ENCODE assay signal across 18 mouse cellular contexts in the genomic region with DNA sequence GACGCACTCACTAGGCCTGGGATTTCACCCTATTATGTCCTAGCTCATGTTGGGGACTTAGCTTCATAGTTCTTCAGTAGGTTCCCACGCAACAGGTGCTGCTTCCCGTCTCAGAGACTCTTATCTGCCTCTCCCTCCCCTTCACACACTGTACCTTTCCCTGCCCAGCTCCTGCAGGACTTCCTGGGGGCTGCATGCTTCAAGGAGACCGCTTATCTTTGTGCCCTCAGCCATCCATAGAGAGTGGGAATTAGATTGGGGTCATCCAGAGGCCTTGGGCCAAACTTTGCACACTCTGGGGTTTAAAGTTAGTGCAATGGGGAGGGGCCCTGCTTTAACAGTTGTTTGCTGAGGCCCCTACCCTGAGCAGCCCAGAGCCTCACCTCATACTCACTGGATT. TPM values are rescaled to one million over a fixed set of nuclear protein-coding genes. Genes with fewer than 3 reads are reported as not detected.
DNase-seq lines count a peak whose midpoint lies in the region; ATAC-seq lines count a peak whose summit lies in the region.
"Had no signal": no experiment of that assay in that cellular context is flagged by ENCODE, and none has a peak within 500 bp of the region (broad histone marks: within the 10 kb centered on the region; RNA-seq: fewer than 3 reads in every experiment).

No protein-coding gene starts in this region.

- H3K36me3 ChIP-seq in kidney, embryonic 15.5 days: no peaks in the 10 kb centered on the region
- H3K36me3 ChIP-seq in midbrain, embryonic 16.5 days (ENCODE audit: control insufficient read depth, insufficient read depth, low read length): no peaks in the 10 kb centered on the region
- H3K36me3 ChIP-seq in midbrain, embryonic 14.5 days (ENCODE audit: control insufficient read depth, insufficient read depth, low read length): no peaks in the 10 kb centered on the region
- no peaks in the 10 kb centered on the region for H3K36me3 ChIP-seq in limb, embryonic 13.5 days
- H3K36me3 ChIP-seq: embryonic facial prominence, embryonic 10.5 days; heart, embryonic 15.5 days; neural tube, embryonic 13.5 days had no signal

- no peak overlapping the region for H3K9ac ChIP-seq in kidney, embryonic 15.5 days
- H3K9ac ChIP-seq in midbrain, embryonic 16.5 days (ENCODE audit: low read depth, low read length): no peak overlapping the region
- no peak overlapping the region for H3K9ac ChIP-seq in midbrain, embryonic 14.5 days (replicated peaks; ENCODE audit: low read length)
- H3K9ac ChIP-seq in limb, embryonic 13.5 days: peak overlapping the region; percentile 31; the same call in 1 of the 2 replicates
- H3K9ac ChIP-seq: forebrain, embryonic 13.5 days; heart, embryonic 15.5 days; neural tube, embryonic 13.5 days had no signal

- WGBS in kidney, embryonic 15.5 days: 65% methylated on average over 4 of the region's 4 CpGs
- WGBS in midbrain, embryonic 16.5 days: 73% methylated on average over 4 of the region's 4 CpGs
- WGBS in midbrain, embryonic 14.5 days: 73% methylated on average over 4 of the region's 4 CpGs
- 72% methylated on average over 4 of the region's 4 CpGs for WGBS in limb, embryonic 13.5 days

- peaks cover 79% of the 10 kb centered on the region for H3K4me1 ChIP-seq in kidney, embryonic 15.5 days
- peaks cover 54% of the 10 kb centered on the region for H3K4me1 ChIP-seq in midbrain, embryonic 16.5 days (ENCODE audit: control insufficient read depth, insufficient read depth, low read length)
- H3K4me1 ChIP-seq in midbrain, embryonic 14.5 days (ENCODE audit: control insufficient read depth, insufficient read depth, low read length): peaks cover 52% of the 10 kb centered on the region
- peaks cover 79% of the 10 kb centered on the region for H3K4me1 ChIP-seq in limb, embryonic 13.5 days

- no peak overlapping the region for H3K4me3 ChIP-seq in kidney, embryonic 15.5 days (replicated peaks)
- H3K4me3 ChIP-seq in midbrain, embryonic 16.5 days (ENCODE audit: low read depth, low read length): no peak overlapping the region
- H3K4me3 ChIP-seq in midbrain, embryonic 14.5 days (replicated peaks; ENCODE audit: low read depth, low read length): no peak overlapping the region
- H3K4me3 ChIP-seq in limb, embryonic 13.5 days: no peak overlapping the region
- H3K4me3 ChIP-seq: embryonic facial prominence, embryonic 10.5 days; forebrain, embryonic 13.5 days; heart, embryonic 15.5 days; left cerebral cortex, adult 2 months; neural tube, embryonic 13.5 days had no signal

- DNase-seq in kidney, postnatal 14 days: no peak
- DNase-seq in midbrain, embryonic 14.5 days: no peak
- DNase-seq in right cerebral cortex, postnatal 14 days: no peak
- DNase-seq: adrenal gland, adult 2 months; cerebellum, adult 9-10 months; heart, postnatal 4 days; lung, adult 18-20 months; thymus, adult 2 months had no signal

- no peak overlapping the region for H3K4me2 ChIP-seq in kidney, embryonic 15.5 days
- no peak overlapping the region for H3K4me2 ChIP-seq in midbrain, embryonic 16.5 days (ENCODE audit: low read length)
- no peak overlapping the region for H3K4me2 ChIP-seq in midbrain, embryonic 14.5 days (ENCODE audit: low read length)
- no peak overlapping the region for H3K4me2 ChIP-seq in limb, embryonic 13.5 days (replicated peaks)
- H3K4me2 ChIP-seq: forebrain, embryonic 13.5 days; heart, embryonic 15.5 days; liver, embryonic 11.5 days; neural tube, embryonic 13.5 days had no signal

- H3K9me3 ChIP-seq in kidney, embryonic 15.5 days (replicated peaks): no peaks in the 10 kb centered on the region
- H3K9me3 ChIP-seq in midbrain, embryonic 16.5 days (replicated peaks; ENCODE audit: control insufficient read depth, low read length, poor library complexity, severe bottlenecking): no peaks in the 10 kb centered on the region
- no peaks in the 10 kb centered on the region for H3K9me3 ChIP-seq in midbrain, embryonic 14.5 days (ENCODE audit: control insufficient read depth, low read length)
- H3K9me3 ChIP-seq in limb, embryonic 13.5 days: no peaks in the 10 kb centered on the region
- H3K9me3 ChIP-seq: embryonic facial prominence, embryonic 10.5 days; forebrain, embryonic 13.5 days; heart, embryonic 15.5 days; neural tube, embryonic 13.5 days had no signal

- H3K27ac ChIP-seq in kidney, embryonic 15.5 days: peak overlapping the region; percentile 73
- 0 out of 2 replicates have a peak overlapping the region, but pooled peaks have one; percentile 22 for H3K27ac ChIP-seq in midbrain, embryonic 16.5 days (ENCODE audit: low read length)
- no peak overlapping the region for H3K27ac ChIP-seq in midbrain, embryonic 14.5 days (replicated peaks; ENCODE audit: low read depth, low read length)
- no peak overlapping the region for H3K27ac ChIP-seq in limb, embryonic 13.5 days
- H3K27ac ChIP-seq: embryonic facial prominence, embryonic 10.5 days; forebrain, embryonic 13.5 days; heart, embryonic 15.5 days; left cerebral cortex, adult 2 months; neural tube, embryonic 13.5 days had no signal

- H3K27me3 ChIP-seq in kidney, embryonic 15.5 days: no peaks in the 10 kb centered on the region
- H3K27me3 ChIP-seq in midbrain, embryonic 16.5 days (ENCODE audit: control insufficient read depth, insufficient read depth, low read depth, low read length): no peaks in the 10 kb centered on the region
- no peaks in the 10 kb centered on the region for H3K27me3 ChIP-seq in midbrain, embryonic 14.5 days (ENCODE audit: control insufficient read depth, insufficient read depth, low read length)
- no peaks in the 10 kb centered on the region for H3K27me3 ChIP-seq in limb, embryonic 13.5 days
- H3K27me3 ChIP-seq: heart, embryonic 15.5 days; neural tube, embryonic 13.5 days had no signal

- ATAC-seq in kidney, embryonic 15.5 days (replicated peaks; ENCODE audit: low FRiP score): peak; percentile 20; the same call in 1 of the 2 replicates
- ATAC-seq in midbrain, embryonic 16.5 days: no peak
- no peak for ATAC-seq in midbrain, embryonic 14.5 days (ENCODE audit: low FRiP score, low TSS enrichment)
- ATAC-seq in limb, embryonic 13.5 days (ENCODE audit: low FRiP score, low read depth): no peak
- ATAC-seq in megakaryocyte-erythroid progenitor cell, adult 5-6 weeks (replicated peaks; ENCODE audit: low FRiP score, low TSS enrichment, poor library complexity, severe bottlenecking): no peak
- ATAC-seq: forebrain, embryonic 13.5 days had no signal

RNA-seq across cellular contexts. Expression of a gene that starts 21.1 kb away (rescaled TPM):
- polyA plus RNA-seq in kidney, embryonic 15.5 days (2015; fragmentation: Nextera tagmentation; extraction: Ambion mirVana): 124 and 132 TPM in 2 replicates
- 112 and 125 TPM in 2 replicates for polyA plus RNA-seq in midbrain, embryonic 16.5 days (2015; fragmentation: Nextera tagmentation; extraction: Ambion mirVana)
- polyA plus RNA-seq in midbrain, embryonic 14.5 days (2014; fragmentation: Nextera tagmentation; extraction: Ambion mirVana): 53.9 and 65.3 TPM in 2 replicates
- polyA plus RNA-seq in limb, embryonic 13.5 days (2015; fragmentation: Nextera tagmentation; extraction: Ambion mirVana): 200 and 203 TPM in 2 replicates
- total RNA-seq in megakaryocyte-erythroid progenitor cell, adult 5-6 weeks (2014; fragmentation: Nextera tagmentation): 13.4 and 30.0 TPM in 2 replicates
- 10.7 and 16.8 TPM in 2 replicates for total RNA-seq in megakaryocyte-erythroid progenitor cell, adult 5-6 weeks (2017)

Comparison
In these comparisons a context has a peak if more than half of its experiments do, and no peak if none do; other contexts are left out.
1. H3K27ac ChIP-seq: peak in kidney, embryonic 15.5 days (single experiment) and midbrain, embryonic 16.5 days (single experiment); none in midbrain, embryonic 14.5 days (single experiment) and limb, embryonic 13.5 days (single experiment).